Mouse (Mus musculus) hematopoietic stem cell, adult 5-6 weeks (primary cell): ENCODE measurements around the gene Mthfd2l. TPM values are rescaled to one million over a fixed set of nuclear protein-coding genes. Genes with fewer than 3 reads are reported as not detected.

Source experiments
- ATAC-seq, 2 experiments: fragments of 125-278 bp in 1 of 2; replicated peaks in 1 of 2; 2 replicates each; pipeline ENCODE4 v1.8.0; 2016 to 2017; ENCODE audit warnings: inconsistent platforms in 2 of 2, mild to moderate bottlenecking in 2 of 2, moderate number of reproducible peaks in 2 of 2, low read depth in 1 of 2, moderate TSS enrichment in 1 of 2; ENCODE audit not compliant: low FRiP score in 2 of 2, poor library complexity in 2 of 2, severe bottlenecking in 2 of 2, insufficient read depth in 1 of 2, low TSS enrichment in 1 of 2
- total RNA-seq: library from RNA; stranded (forward); fragments of 172-1452, 232-1000 nt; gene quantifications from 2 replicates; pipeline ENCODE4 v1.2.3, GENCODE M21; 2017

The Mthfd2l gene
- total RNA-seq, 1 experiment from 2014 or later, result 26.4 TPM

DNA sequence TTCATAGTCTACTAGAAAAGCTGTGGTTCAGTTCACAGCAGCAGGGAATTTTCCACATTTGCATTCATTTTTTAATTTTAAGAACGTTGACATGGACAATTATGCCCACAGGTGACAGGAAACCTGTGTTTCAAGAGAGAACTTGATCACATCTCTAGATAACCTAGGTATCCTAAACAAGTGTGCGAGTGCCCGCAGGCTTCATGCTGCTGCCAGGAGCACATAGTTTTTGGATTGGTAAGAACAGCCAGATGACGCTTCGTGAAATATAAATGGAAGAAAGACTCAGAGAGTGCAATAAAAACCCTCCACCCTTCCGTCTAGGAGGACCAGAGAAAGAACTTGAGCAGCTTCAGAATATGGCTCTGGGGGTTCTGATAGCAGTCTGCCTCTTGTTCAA, 96.2 kb downstream of the Mthfd2l start, which contains the start of gene Epgn:
Epgn (plus strand) TSS at position 301 of the 400 bp plus-strand sequence.
- no peak for ATAC-seq

DNA sequence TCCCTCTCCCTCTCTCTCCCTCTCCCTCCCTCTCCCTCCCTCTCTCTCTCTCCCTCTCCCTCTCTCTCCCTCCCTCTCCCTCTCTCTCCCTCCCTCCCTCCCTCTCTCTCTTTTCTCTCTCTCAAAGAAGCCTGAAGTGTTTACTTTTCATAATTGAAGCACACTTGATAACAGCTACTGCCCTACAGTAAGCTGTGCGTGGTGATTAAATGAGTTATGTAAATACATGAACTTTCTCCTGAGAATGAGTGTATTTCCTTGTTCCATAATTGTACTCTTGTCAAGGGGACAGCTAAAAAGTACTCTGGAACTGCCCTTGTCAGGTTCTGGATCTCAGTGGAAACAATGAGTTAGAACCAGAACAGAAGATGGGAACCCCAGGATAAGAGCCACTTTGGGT, 96.9 kb downstream of the Mthfd2l start:
- no peak for ATAC-seq

DNA sequence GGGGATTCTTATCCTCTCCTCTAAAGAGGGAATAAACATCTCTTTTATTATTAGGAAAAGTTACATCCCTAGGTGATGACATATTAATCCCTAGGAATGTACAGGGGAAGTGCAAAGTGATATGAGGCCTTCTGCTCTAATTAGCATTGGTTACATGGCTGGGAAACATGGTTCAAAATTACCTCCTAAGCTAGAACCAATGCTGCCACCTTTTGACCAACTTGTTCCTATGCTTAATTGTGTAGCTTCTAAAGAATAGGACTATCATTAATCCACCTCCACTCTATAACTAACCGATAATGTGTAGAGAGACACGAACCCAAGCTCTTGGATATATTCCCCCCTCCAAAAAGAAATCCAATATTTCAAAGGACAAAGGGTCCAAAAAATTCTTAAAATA, 99.7 kb downstream of the Mthfd2l start:
- ATAC-seq, result no peak

DNA sequence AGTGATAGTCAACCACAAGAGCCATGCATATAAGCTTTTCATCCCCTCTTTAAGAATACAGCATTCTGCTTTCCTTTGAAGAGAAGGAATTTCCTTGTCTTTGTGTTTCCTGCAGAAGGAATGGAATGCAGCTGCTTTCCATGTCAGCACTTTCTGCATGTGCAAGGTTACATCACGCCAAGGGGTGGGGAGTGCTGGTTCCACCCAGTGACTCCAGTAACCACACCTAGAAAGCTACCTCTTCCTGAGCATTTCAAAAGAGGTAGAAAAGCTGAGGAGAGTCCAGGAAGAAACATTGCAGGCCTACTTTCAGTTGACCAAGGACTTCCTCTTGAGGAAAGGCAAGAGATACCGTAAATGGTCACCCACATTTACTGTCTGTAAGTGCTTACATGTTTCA, 104.4 kb downstream of the Mthfd2l start:
- no peak; a peak in 1 of 4 replicates for ATAC-seq

DNA sequence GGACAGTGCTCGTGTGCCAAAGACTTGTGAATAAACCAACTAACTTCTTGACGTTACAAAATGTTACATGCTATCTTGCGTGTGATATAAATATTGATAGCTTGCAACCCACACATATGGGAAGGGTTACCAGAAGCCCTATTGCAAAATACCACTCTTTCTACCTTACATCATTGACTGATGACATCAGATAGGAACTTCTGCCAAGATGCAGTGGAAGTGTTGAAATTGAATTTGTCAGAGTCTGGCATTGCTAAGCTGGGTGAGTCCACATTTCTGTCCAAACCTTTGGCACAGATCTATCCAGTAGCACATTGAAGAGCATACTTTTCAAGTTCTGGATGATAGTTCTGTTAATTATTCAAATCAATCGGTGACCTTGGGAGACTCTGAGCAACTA, 105.7 kb downstream of the Mthfd2l start:
- peak in 1 of 2 experiments; percentile 31; a peak in 1 of 4 replicates for ATAC-seq

DNA sequence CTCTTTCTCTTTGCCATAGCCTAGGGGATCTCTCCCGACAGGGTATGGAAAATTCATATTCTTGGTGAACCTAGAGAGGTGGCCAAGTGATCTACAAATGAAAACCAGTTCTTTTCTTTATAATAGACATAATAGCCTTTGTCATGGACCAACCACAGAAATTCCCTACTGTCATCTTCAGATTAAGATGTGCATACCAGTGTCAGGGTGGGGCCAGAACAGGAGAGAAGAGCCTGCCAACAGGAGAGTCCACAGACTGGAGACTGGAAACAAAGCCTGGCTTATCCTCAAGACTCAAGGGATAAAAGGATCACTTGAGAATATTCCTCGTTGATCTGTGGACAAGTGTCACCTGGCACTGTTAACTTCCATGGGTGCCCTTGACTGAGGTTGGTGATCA, 106.8 kb downstream of the Mthfd2l start:
- no peak for ATAC-seq

DNA sequence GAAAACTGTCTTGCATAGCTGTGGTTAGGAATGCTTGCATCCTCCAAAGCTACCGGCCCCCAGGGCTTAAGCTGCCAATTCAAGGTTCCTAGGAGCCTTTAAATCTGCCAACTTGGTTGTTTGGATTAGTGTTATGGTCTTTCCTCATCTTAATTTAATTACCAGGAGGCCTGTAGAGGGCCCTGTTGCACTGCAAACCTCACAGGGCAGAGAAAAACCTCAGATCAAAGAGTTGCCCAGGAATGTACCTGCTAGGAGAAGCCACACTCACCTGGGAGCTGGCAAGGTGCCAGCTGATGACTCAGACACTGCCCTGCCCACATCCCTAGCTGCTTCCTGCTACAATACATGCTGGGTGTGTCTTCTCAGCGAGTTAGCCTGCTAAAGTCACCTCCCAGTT, 107.6 kb downstream of the Mthfd2l start:
- peak; percentile 27 to 58; a peak in 2 of 4 replicates for ATAC-seq

DNA sequence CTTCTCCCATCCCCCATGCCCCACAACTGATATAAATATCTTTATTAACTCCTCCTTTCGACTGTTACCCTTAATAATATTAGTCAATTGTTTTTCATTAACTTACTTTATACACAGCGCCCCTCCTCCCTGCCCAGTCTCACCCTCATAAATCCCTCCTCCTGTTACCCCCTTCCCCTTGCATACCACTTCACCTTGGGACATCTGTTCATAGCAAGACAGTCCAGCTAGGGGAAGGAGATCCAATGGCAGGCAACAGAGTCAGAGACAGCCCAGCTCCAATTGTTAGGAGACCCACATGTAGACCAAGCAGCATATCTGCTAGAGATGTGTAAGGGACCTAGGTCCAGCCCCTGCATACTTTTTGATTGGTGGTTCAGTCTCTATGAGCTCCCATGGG, 108.0 kb downstream of the Mthfd2l start:
- ATAC-seq, result no peak

DNA sequence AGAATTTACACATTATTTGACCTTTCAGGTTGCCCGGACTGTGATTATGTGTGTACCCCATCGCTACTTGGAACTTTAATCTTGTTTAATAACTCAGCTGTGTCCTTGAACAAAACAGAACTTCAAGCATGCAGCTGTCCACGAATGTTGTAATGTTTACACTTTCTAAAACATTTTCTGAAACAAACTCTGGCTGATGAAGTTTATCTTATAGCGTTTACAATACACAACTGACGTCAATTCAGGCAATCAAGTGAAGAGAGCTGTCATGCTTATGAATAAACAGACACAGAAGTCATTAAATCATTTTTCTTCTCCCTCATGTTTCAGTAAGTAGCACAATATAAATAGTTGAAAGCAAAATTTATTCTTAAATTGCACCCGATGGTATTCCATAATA, 117.1 kb downstream of the Mthfd2l start:
- no peak for ATAC-seq

DNA sequence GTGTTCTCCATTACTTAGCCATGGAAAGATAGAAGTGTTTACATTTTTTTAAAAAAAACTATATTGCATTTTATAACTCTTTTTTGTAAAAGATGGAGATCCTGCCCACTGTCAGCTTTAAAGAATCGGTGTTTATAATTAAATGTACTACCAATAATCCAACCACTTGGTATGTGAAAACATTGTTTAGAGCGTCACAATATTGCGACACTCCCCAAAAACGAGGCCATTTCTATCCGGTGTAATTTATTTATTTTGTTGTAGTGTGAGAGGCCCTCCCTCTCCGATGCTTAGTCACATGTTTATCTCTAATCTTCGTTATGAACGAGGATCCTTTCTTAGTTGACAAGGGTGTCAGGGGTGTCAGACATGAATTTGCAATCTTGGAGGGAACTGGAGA, 117.5 kb downstream of the Mthfd2l start:
- ATAC-seq, result no peak

Other genes with a start within 250 kb of the Mthfd2l start
- gene Cxcl5, start 171.8 kb upstream of the Mthfd2l start, total RNA-seq, result not detected in 2 replicates
- 0.75 and 5.4 TPM in 2 replicates for gene Ppbp, start 162.6 kb upstream of the Mthfd2l start, total RNA-seq
- gene Pf4, start 158.7 kb upstream of the Mthfd2l start, total RNA-seq, result 41.8 and 64.8 TPM in 2 replicates
- gene Cxcl3, start 145.0 kb upstream of the Mthfd2l start, total RNA-seq, result 0.69 TPM in 1 of 2 replicates, not detected in the other
- gene Cxcl15, start 136.6 kb upstream of the Mthfd2l start, total RNA-seq, result 0.13 TPM in 1 of 2 replicates, not detected in the other
- gene Cxcl1, start 39.9 kb upstream of the Mthfd2l start, total RNA-seq, result not detected in 2 replicates
- gene Cxcl2, start 27.2 kb upstream of the Mthfd2l start, total RNA-seq, result 59.1 and 228 TPM in 2 replicates
- 0.25 TPM in 1 of 2 replicates, not detected in the other for gene Epgn, start 96.3 kb downstream of the Mthfd2l start, total RNA-seq
- gene Ereg, start 143.5 kb downstream of the Mthfd2l start, total RNA-seq, result not detected in 2 replicates
- 0.81 TPM in 1 of 2 replicates, not detected in the other for gene Areg, start 208.5 kb downstream of the Mthfd2l start, total RNA-seq